Mouse (Mus musculus) CD4-positive helper T cell, adult 2 months (primary cell): ENCODE measurements around the gene Cdc42bpb.

ENCODE experiments used
- DNase-seq: peaks from one replicate; pipeline ENCODE4 v3.0.0-alpha.2; 2012; ENCODE audit warnings: low read depth, missing footprints, low spot score

Gene Cdc42bpb

GRCm38 (mm10) chr12:111284532-111284931, 93.0 kb downstream of the Cdc42bpb start:
- DNase-seq, result no peak

GRCm38 (mm10) chr12:111283573-111283972, 93.9 kb downstream of the Cdc42bpb start:
- no peak for DNase-seq

GRCm38 (mm10) chr12:111276371-111276770, 101.1 kb downstream of the Cdc42bpb start:
- no peak for DNase-seq

- no peak for DNase-seq
These were observed 102.2 kb downstream of the Cdc42bpb start for GRCm38 (mm10) chr12:111275150-111275841.

GRCm38 (mm10) chr12:111274447-111275149, 102.9 kb downstream of the Cdc42bpb start:
- DNase-seq, result no peak

- no peak for DNase-seq
These were observed 103.5 kb downstream of the Cdc42bpb start for GRCm38 (mm10) chr12:111274006-111274405.

- DNase-seq, result peak; percentile 58
These were observed 105.1 kb downstream of the Cdc42bpb start for GRCm38 (mm10) chr12:111272420-111272819.

- DNase-seq, result no peak
These were observed 105.6 kb downstream of the Cdc42bpb start for GRCm38 (mm10) chr12:111271966-111272365.

GRCm38 (mm10) chr12:111271406-111271805, 106.1 kb downstream of the Cdc42bpb start:
- no peak for DNase-seq

- no peak for DNase-seq
These were observed 106.8 kb downstream of the Cdc42bpb start, which contains the start of gene Amn for GRCm38 (mm10) chr12:111270629-111271277. TSS of gene Amn (plus strand) at chr12:111271095.

- no peak for DNase-seq
These were observed 109.7 kb downstream of the Cdc42bpb start for GRCm38 (mm10) chr12:111267673-111268325.

- no peak for DNase-seq
These were observed 110.9 kb downstream of the Cdc42bpb start for GRCm38 (mm10) chr12:111266592-111266991.

- no peak for DNase-seq
These were observed 112.3 kb downstream of the Cdc42bpb start for GRCm38 (mm10) chr12:111265212-111265611.

- no peak for DNase-seq
These were observed 113.9 kb downstream of the Cdc42bpb start for GRCm38 (mm10) chr12:111263650-111264049.

GRCm38 (mm10) chr12:111251227-111251626, 126.3 kb downstream of the Cdc42bpb start:
- no peak for DNase-seq

GRCm38 (mm10) chr12:111250116-111250515, 127.4 kb downstream of the Cdc42bpb start:
- DNase-seq, result no peak

GRCm38 (mm10) chr12:111249095-111249494, 128.4 kb downstream of the Cdc42bpb start:
- DNase-seq, result no peak

GRCm38 (mm10) chr12:111246808-111247464, 130.6 kb downstream of the Cdc42bpb start:
- no peak for DNase-seq

GRCm38 (mm10) chr12:111245070-111245469, 132.4 kb downstream of the Cdc42bpb start:
- no peak for DNase-seq

- no peak for DNase-seq
These were observed 133.8 kb downstream of the Cdc42bpb start for GRCm38 (mm10) chr12:111243733-111244132.
